Mouse (Mus musculus) megakaryocyte-erythroid progenitor cell, adult 5 weeks (primary cell): ENCODE data around the gene Wfdc15a. TPM values are rescaled to one million over a fixed set of nuclear protein-coding genes. Genes with fewer than 3 reads are reported as not detected.

Source experiments
- polyA plus RNA-seq: library from polyadenylated mRNA; stranded (reverse); fragments of >175 nt; gene quantifications from 2 replicates; pipeline ENCODE4 v1.2.3, GENCODE M21; 2012

The Wfdc15a gene
- polyA plus RNA-seq, result not detected in 2 replicates

GRCm38 (mm10) chr2:164199626-164200327, at the start of gene Wfdc15a:
Gene Wfdc15a, minus strand, starts transcription at chr2:164200130.

GRCm38 (mm10) chr2:164238366-164238765, 38.4 kb upstream of the Wfdc15a start, which contains the start of gene Svs2:
Gene Svs2, minus strand, starts transcription at chr2:164238466.

GRCm38 (mm10) chr2:164221522-164221921, 21.6 kb upstream of the Wfdc15a start, which contains the start of gene Wfdc15b:
Gene Wfdc15b, minus strand, starts transcription at chr2:164221660.

GRCm38 (mm10) chr2:164190576-164190975, 9.4 kb downstream of the Wfdc15a start, which contains the start of gene Wfdc12:
Gene Wfdc12, minus strand, starts transcription at chr2:164190608.

GRCm38 (mm10) chr2:164182692-164183255, 17.2 kb downstream of the Wfdc15a start, which contains the start of gene Wfdc5:
Gene Wfdc5, minus strand, starts transcription at chr2:164182742.

GRCm38 (mm10) chr2:164170902-164171301, 29.0 kb downstream of the Wfdc15a start, which contains the start of gene Kcns1:
Gene Kcns1, minus strand, starts transcription at chr2:164171113.

Other genes starting within 250 kb of the Wfdc15a start
- 46.4 and 51.1 TPM in 2 replicates for gene Ywhab, start 205.2 kb downstream of the Wfdc15a start, polyA plus RNA-seq
- 0.32 and 1.0 TPM in 2 replicates for gene Pabpc1l, start 174.7 kb downstream of the Wfdc15a start, polyA plus RNA-seq
- gene Stk4, start 129.8 kb downstream of the Wfdc15a start, polyA plus RNA-seq, result 49.8 and 66.3 TPM in 2 replicates
- 67.0 and 88.1 TPM in 2 replicates for gene Tomm34, start 129.0 kb downstream of the Wfdc15a start, polyA plus RNA-seq
- gene Kcns1, start 29.0 kb downstream of the Wfdc15a start, polyA plus RNA-seq, result 0.45 and 0.82 TPM in 2 replicates
- not detected in 2 replicates for gene Wfdc5, start 17.4 kb downstream of the Wfdc15a start, polyA plus RNA-seq
- gene Wfdc12, start 9.5 kb downstream of the Wfdc15a start, polyA plus RNA-seq, result not detected in 2 replicates
- not detected in 2 replicates for gene Wfdc15b, start 21.5 kb upstream of the Wfdc15a start, polyA plus RNA-seq
- gene Svs2, start 38.3 kb upstream of the Wfdc15a start, polyA plus RNA-seq, result not detected in 2 replicates
- not detected in 2 replicates for gene Svs3b, start 56.5 kb upstream of the Wfdc15a start, polyA plus RNA-seq
- not detected in 2 replicates for gene Svs4, start 78.3 kb upstream of the Wfdc15a start, polyA plus RNA-seq
- gene Svs3a, start 89.1 kb upstream of the Wfdc15a start, polyA plus RNA-seq, result not detected in 2 replicates
- not detected in 2 replicates for gene Svs6, start 116.6 kb upstream of the Wfdc15a start, polyA plus RNA-seq
- not detected in 2 replicates for gene Svs5, start 132.6 kb upstream of the Wfdc15a start, polyA plus RNA-seq
- gene Slpi, start 189.0 kb upstream of the Wfdc15a start, polyA plus RNA-seq, result 23.0 and 53.6 TPM in 2 replicates
- not detected in 2 replicates for gene Rbpjl, start 203.0 kb upstream of the Wfdc15a start, polyA plus RNA-seq
- gene Matn4, start 205.0 kb upstream of the Wfdc15a start, polyA plus RNA-seq, result 0.04 TPM in 1 of 2 replicates, not detected in the other
- gene Sdc4, start 243.8 kb upstream of the Wfdc15a start, polyA plus RNA-seq, result 2.3 and 2.6 TPM in 2 replicates